Mouse (Mus musculus): ENCODE results near the gene Acbd4.

Gene Acbd4

GRCm38 (mm10) chr11:103114270-103114943 lies 12.9 kb downstream of the Acbd4 start:
- no peak for DNase-seq (ENCODE audit: low spot score)

- peak; percentile 76 for DNase-seq (ENCODE audit: low spot score)
Measured at GRCm38 (mm10) chr11:103115163-103116007, 13.9 kb downstream of the Acbd4 start.

GRCm38 (mm10) chr11:103116008-103116818 lies 14.7 kb downstream of the Acbd4 start, which contains the start of gene Hexim1:
Gene Hexim1 (plus strand): TSS chr11:103116231.
- peak; percentile 99 for DNase-seq (ENCODE audit: low spot score)

GRCm38 (mm10) chr11:103116959-103117590 lies 15.6 kb downstream of the Acbd4 start:
- DNase-seq (ENCODE audit: low spot score) = no peak

GRCm38 (mm10) chr11:103117591-103118009 lies 16.1 kb downstream of the Acbd4 start:
- DNase-seq (ENCODE audit: low spot score) = no peak

- DNase-seq (ENCODE audit: low spot score) = no peak
Measured at GRCm38 (mm10) chr11:103118866-103119265, 17.4 kb downstream of the Acbd4 start.

- DNase-seq (ENCODE audit: low spot score) = no peak
Measured at GRCm38 (mm10) chr11:103119609-103120008, 18.1 kb downstream of the Acbd4 start.

GRCm38 (mm10) chr11:103120315-103120714 lies 18.8 kb downstream of the Acbd4 start:
- no peak for DNase-seq (ENCODE audit: low spot score)

- DNase-seq (ENCODE audit: low spot score) = no peak
Measured at GRCm38 (mm10) chr11:103131701-103132575, 30.5 kb downstream of the Acbd4 start, which contains the start of gene Hexim2. Gene Hexim2 (plus strand): TSS chr11:103132429.

- peak; percentile 100 for DNase-seq (ENCODE audit: low spot score)
Measured at GRCm38 (mm10) chr11:103132576-103133455, 31.3 kb downstream of the Acbd4 start.

GRCm38 (mm10) chr11:103133456-103134185 lies 32.1 kb downstream of the Acbd4 start:
- no peak for DNase-seq (ENCODE audit: low spot score)

- DNase-seq (ENCODE audit: low spot score) = no peak
Measured at GRCm38 (mm10) chr11:103134221-103134620, 32.7 kb downstream of the Acbd4 start.

GRCm38 (mm10) chr11:103136039-103136577 lies 34.6 kb downstream of the Acbd4 start:
- DNase-seq (ENCODE audit: low spot score) = no peak

- DNase-seq (ENCODE audit: low spot score) = no peak
Measured at GRCm38 (mm10) chr11:103139951-103140762, 38.7 kb downstream of the Acbd4 start.

- no peak for DNase-seq (ENCODE audit: low spot score)
Measured at GRCm38 (mm10) chr11:103140763-103141100, 39.2 kb downstream of the Acbd4 start.

- no peak for DNase-seq (ENCODE audit: low spot score)
Measured at GRCm38 (mm10) chr11:103141101-103141943, 39.8 kb downstream of the Acbd4 start.

GRCm38 (mm10) chr11:103141944-103142255 lies 40.4 kb downstream of the Acbd4 start:
- DNase-seq (ENCODE audit: low spot score) = no peak
